Mouse (Mus musculus): Measurements from ENCODE around the gene Ssx9. TPM values are rescaled to one million over a fixed set of nuclear protein-coding genes. Genes with fewer than 3 reads are reported as not detected.
"Not testable (repeated sequence)": the region's sequence is repeated elsewhere in the genome, so short reads cannot be mapped to it uniquely, and the experiment has no call there.

The Ssx9 gene
- not detected in 2 replicates for polyA plus RNA-seq (2012; rRNA removed)

GRCm38 (mm10) chrX:8748132-8748531 is at the start of gene Ssx9:
Gene Ssx9, plus strand, starts transcription at chrX:8748432.
- not testable (repeated sequence) for H3K36me3 ChIP-seq (ENCODE audit: control insufficient read depth, insufficient read depth, low read length); H3K4me1 ChIP-seq (replicated peaks; ENCODE audit: control insufficient read depth, insufficient read depth, low read length); H3K27ac ChIP-seq (ENCODE audit: control insufficient read depth, insufficient read depth, low read length); DNase-seq; H3K4me3 ChIP-seq (ENCODE audit: control insufficient read depth, insufficient read depth, low read length); H3K27me3 ChIP-seq (ENCODE audit: control insufficient read depth, insufficient read depth, low read length)
- 72% methylated on average over 2 of the region's 2 CpGs for WGBS

GRCm38 (mm10) chrX:8732907-8733306 is 15.3 kb upstream of the Ssx9 start:
- no peaks in the 10 kb centered on the region for H3K27me3 ChIP-seq (ENCODE audit: control insufficient read depth, insufficient read depth, low read length)
- TF ChIP-seq CTCF (IDR thresholded peaks at IDR 0.05; ENCODE audit: borderline replicate concordance, control insufficient read depth, extremely low read depth, insufficient read depth, low read length, poor library complexity) (no peak), POLR2A (IDR thresholded peaks at IDR 0.05; ENCODE audit: control insufficient read depth, extremely low read depth, insufficient read depth, low read length, poor library complexity) (no peak)
- no peaks in the 10 kb centered on the region for H3K36me3 ChIP-seq (ENCODE audit: control insufficient read depth, insufficient read depth, low read length)
- H3K27ac ChIP-seq (ENCODE audit: control insufficient read depth, insufficient read depth, low read length) = no peak overlapping the region
- DNase-seq = peak; percentile 3
- H3K4me1 ChIP-seq (replicated peaks; ENCODE audit: control insufficient read depth, insufficient read depth, low read length) = no peaks in the 10 kb centered on the region
- no peak overlapping the region for H3K4me3 ChIP-seq (ENCODE audit: control insufficient read depth, insufficient read depth, low read length)
- 44% methylated on average over 5 of the region's 5 CpGs for WGBS

- not testable (repeated sequence) for H3K27me3 ChIP-seq (ENCODE audit: control insufficient read depth, insufficient read depth, low read length); H3K36me3 ChIP-seq (ENCODE audit: control insufficient read depth, insufficient read depth, low read length); H3K4me3 ChIP-seq (ENCODE audit: control insufficient read depth, insufficient read depth, low read length); DNase-seq; H3K4me1 ChIP-seq (replicated peaks; ENCODE audit: control insufficient read depth, insufficient read depth, low read length); H3K27ac ChIP-seq (ENCODE audit: control insufficient read depth, insufficient read depth, low read length)
- 85% methylated on average over 4 of the region's 4 CpGs for WGBS
These were observed 55.2 kb downstream of the Ssx9 start, which contains the start of gene Ssxb5 for GRCm38 (mm10) chrX:8803391-8803790. Gene Ssxb5, plus strand, starts transcription at chrX:8803691.

Other genes with a start within 250 kb of the Ssx9 start
- gene Gm14459, start 223.5 kb upstream of the Ssx9 start, polyA plus RNA-seq (2012; rRNA removed) = not detected in 2 replicates
- gene Ssxb6, start 200.2 kb upstream of the Ssx9 start, polyA plus RNA-seq (2012; rRNA removed) = not detected in 2 replicates
- not detected in 2 replicates for gene Ssxb3, start 156.6 kb upstream of the Ssx9 start, polyA plus RNA-seq (2012; rRNA removed)
- gene Ssxb8, start 57.6 kb upstream of the Ssx9 start, polyA plus RNA-seq (2012; rRNA removed) = not detected in 2 replicates
- gene Ssxb5, start 55.3 kb downstream of the Ssx9 start, polyA plus RNA-seq (2012; rRNA removed) = not detected in 2 replicates
- gene Gm6592, start 95.6 kb downstream of the Ssx9 start, polyA plus RNA-seq (2012; rRNA removed) = not detected in 2 replicates
- gene Gm5751, start 125.8 kb downstream of the Ssx9 start, polyA plus RNA-seq (2012; rRNA removed) = not detected in 2 replicates
- 0.71 and 1.1 TPM in 2 replicates for gene B630019K06Rik, start 143.9 kb downstream of the Ssx9 start, polyA plus RNA-seq (2012; rRNA removed)
- not detected in 2 replicates for gene Fthl17b, start 214.5 kb downstream of the Ssx9 start, polyA plus RNA-seq (2012; rRNA removed)
- gene Fthl17c, start 228.1 kb downstream of the Ssx9 start, polyA plus RNA-seq (2012; rRNA removed) = not detected in 2 replicates
- gene Fthl17d, start 238.3 kb downstream of the Ssx9 start, polyA plus RNA-seq (2012; rRNA removed) = not detected in 2 replicates